Mouse (Mus musculus): ENCODE measurements around the gene Gm11985.

DNA sequence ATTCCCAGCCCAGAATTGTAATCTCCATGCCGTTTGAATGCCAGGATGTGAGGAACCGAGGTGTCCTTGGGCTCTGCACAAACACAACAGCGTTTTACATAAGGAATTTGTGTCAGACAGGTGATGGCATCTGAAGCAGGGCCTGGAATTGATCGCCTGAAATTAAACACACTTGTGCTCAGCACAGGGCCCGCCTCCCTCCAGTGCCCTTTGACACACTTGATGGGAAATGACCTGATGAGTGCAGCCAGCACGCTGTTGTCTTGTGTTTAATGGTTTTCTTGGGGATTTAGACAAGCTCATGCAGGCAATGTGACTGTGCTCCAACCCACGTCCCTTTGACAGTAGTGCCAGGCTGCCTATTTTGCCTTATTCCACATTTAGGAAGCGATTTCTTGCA lies 897 bp downstream of the Gm11985 start:
- TF ChIP-seq CTCF (IDR thresholded peaks at IDR 0.05) (no peak), POLR2A (IDR thresholded peaks at IDR 0.05; ENCODE audit: insufficient read depth, low read depth, low read length) (no peak), EP300 (IDR thresholded peaks at IDR 0.05; ENCODE audit: insufficient read depth, low read depth, low read length) (no peak)
